Mouse (Mus musculus): ENCODE measurements around the gene Vmn2r33.
"Not testable (repeated sequence)": the region's sequence is repeated elsewhere in the genome, so short reads cannot be mapped to it uniquely, and the experiment has no call there.

The Vmn2r33 gene

DNA sequence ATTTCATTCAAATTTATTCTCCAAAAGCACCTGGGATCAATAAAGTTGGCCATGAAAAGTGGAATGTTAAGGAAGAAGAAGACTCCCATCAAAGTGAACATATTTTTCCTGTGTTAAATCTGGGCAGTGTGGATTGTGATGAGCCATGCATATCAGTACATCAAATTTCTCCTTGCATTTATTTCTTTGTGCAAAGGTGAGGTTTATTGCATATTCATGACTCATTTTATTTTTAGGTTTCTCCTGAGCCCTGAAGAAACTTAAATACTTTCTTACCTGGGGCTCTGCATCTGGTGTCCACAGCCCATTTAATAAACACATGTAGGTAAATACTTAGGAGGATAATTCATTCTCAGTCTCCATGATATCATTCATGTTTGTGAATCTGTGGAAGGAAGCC, at the start of gene Vmn2r33:
Vmn2r33 (minus strand) TSS at position 101 of the 400 bp plus-strand sequence.
- not testable (repeated sequence) for DNase-seq
